Mouse (Mus musculus) right cerebral cortex, adult 18-20 months (tissue): Measurements from ENCODE around the gene F11r.
"Not testable (repeated sequence)": the region's sequence is repeated elsewhere in the genome, so short reads cannot be mapped to it uniquely, and the experiment has no call there.

Source experiments
- DNase-seq: peaks from one replicate; pipeline ENCODE4 v3.0.0; 2022; ENCODE audit warnings: mixed read lengths

F11r gene

DNA sequence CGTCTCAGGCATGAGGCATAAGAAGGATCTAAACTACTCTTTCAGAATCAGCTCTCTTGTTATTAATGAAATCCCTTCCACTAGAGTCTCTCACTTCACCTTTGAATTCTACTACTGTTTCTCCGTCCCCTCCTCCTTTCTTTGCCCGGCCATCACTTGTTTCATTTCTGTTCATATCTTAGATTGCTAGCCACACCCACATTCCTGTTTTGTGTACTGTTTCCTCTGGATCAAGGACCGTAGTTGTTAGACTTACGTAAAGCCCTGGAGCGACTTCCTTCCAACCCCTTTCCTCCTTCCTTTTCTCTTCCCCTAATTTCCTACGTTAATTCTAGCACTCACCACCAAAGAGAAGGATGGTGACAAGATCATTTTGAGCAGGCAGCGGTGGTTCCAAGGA, 1.7 kb downstream of the F11r start:
- no peak for DNase-seq

DNA sequence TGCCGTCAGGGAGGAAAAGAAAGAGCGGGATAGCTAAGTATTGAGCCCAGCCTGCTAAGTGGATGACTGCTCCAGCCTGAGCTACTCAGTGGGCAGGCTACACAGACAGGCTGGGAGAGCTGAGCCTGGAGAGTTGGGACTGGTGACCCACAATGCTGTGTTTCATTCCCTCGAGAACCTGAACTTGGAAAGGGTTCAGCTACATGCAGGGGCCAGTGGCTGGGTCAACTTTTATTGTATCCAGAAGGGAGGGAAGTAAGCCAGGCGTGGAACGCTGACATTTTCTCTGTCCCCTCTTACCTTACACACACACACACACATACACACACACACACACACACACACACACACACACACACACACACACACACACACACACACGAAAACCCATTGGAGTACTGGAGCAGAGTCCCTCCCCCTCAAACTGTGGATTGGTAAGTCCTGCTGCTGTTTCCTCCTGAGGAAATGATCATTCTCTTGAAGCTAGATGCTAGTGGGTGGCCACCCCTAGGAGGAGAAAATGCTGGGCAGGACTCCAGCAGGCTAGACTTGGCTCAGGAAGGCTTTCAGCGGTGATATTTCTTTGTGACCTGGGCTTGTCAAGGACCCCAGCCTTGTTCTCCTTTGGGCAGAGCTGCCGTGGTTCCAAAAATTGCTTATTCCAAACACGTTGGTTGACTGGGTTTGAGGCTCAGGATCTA, 2.8 kb downstream of the F11r start:
- DNase-seq, result no peak

DNA sequence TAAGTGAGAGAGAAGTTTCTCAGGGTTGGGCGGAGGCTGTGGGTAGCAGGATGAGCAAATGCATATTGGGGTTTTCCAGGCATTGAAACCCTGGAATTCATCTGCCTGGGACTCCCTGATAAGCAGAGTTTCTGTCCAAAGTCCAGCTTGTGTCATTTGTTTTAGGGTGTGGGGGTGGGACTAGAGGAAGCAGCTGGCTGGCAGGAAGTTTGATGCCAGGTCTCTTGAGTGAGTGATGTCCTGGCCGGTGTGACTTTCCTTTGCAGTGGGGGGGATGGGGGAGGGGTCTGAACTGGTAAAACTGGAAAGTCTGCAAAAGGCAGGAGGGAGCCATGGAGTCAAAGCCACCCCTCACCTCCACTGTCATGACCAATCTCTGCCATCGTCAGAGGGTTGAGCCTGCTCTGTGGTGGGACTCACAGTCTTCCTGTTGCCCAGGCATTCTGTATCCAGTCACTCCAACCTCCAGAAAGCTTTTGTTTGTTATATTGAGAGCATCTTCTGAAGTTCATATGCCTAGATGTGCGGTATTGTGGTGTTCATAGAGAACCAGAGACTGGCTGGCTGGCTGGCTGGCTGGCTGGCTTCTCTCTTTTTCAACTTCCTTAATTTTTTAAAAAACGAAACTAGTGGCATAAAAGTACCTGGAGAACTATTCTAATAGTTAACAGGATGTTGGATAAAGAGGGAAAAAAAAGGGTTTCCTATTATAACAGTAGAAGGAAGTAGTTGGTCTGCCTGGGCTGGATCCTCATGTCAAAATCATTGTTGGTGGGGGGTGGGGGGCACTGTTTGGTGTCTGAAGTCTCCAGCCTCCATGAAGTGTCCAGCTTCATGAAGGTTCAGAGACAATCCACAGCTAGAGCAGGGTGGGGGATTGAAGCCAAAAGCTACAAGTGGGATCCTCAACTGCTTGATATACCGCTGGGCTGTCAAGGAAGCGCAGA, 4.4 kb downstream of the F11r start:
- DNase-seq, result no peak

DNA sequence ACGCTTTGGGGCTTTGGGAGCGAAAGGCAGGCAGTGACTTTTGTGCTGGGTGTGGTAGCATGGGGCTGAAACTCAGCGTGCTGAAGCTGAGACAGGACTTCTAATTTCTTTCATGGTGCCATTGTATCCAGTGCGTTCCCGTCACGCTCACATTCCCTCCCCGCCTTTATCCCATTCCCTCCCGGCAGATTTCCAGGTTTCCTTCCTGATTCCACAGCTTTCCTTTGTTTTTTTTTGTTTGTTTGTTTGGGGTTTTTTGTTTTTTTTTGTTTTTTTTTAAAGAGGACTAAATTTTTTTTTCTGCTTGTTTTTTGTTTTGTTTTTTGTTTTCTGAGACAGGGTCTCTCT, 5.1 kb downstream of the F11r start:
- DNase-seq, result no peak

DNA sequence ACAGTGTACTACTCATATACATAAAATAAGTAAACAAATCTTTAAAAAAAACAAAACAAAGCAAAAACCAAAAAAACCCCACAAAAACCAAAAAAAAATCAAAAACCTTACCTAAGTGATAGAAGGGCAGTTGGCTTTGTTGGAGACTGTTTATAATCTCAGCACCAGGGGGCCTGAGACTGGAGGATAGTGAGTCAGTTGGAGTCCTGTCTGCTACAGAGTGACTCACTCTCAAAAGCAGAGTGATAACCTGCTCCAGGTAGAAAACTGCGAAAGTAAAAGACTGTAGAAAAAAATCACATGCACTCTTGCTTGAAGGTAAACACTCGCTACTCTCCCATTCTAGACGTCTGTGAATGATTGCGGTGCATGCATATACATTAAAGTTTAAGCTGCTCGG, 7.7 kb downstream of the F11r start:
- no peak for DNase-seq

DNA sequence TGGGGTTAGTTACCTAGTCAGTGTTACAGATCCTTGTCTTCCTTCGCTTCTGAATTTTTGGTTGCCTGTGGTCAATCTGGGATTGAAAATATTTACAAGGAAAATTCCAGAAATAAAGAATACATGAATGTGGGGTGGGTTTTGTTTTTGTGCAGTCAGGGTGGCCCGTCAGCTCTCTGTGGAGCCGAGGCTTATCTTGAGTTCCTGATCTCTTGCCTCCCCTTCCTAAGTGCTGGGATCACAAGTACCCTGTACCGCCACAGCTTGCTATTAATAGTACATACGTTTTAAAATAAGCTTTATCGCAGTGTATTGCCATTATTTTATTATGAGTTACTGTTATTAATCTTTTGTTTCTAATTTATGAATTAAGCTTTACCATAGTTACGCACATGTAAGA, 9.5 kb downstream of the F11r start:
- DNase-seq, result no peak

DNA sequence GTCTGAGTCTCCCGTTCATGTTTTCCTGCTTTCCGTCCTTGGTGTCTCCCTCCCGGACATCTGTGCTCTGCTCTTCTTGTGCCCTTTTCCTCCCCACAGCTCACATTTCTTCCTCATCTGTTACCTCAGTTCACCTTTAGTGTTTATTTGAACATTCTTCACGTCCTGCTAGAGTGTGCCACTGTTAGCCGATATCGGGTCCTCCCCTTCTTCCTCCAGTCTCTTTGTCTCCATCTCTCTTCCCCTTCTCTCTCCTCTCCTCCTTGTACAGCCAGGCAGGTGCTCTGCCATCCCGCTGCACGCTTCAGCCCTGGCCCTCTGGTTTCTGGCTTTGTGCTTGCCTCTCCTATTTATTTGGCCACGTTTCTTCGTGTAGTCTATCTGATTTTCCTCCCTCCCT, 10.4 kb downstream of the F11r start:
- DNase-seq, result no peak

DNA sequence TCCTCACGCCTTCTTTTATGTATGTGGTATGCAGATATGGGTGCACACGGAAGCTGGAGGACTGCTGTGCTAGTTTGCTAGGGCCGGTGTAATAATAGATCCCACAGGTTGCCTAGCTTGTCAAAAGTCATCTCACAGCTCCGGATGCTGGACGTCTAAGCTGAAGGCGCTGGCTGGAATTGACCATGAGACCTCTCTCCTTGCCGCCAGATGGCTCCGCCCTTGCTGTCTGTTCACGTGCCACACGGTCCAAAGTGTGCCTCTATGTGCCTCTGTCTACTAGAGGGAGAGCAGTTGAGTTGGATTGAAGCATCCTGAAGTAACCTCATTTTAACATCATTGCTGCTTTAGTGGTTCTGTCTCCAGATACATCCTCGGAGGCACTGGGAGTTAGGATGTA, 12.7 kb downstream of the F11r start:
- DNase-seq, result no peak

DNA sequence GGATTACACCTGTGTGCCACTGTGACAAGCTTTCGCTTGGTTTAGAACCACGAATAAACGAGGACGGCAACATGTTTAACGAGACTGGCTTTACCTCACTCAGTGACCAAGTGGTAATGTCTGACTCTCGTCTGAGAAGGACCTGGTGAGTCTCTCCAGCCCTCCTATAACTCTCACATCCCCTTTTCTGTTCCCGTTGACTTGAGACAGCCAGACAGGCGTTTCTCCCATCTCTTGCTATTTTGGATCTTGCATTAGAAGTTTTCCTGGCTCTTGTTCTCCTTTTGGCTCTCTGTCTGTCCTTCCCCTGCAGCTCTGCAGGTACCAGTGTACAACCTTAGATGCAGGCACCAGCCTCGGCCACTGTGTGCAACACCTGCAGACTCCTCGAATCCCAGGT, 13.7 kb downstream of the F11r start:
- DNase-seq, result no peak

DNA sequence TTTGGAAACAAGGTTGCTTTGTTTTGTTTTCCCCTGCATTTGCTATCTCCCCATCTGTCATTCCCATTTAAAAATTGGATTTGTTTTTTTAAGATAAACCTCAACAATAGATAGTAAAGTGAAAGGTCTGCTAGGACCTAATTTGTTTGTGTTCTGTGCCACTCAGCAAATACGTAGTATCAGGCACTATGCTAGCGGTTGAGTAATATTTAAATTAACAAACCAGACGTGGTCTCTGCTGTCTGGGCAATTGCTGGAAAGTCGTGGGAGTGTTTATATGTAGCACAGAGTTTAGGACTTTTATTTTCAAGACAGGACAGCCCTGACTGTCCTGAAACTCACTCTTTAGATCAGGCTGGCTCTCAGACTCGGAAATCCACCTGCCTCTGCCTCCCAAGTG, 15.2 kb downstream of the F11r start:
- DNase-seq, result no peak

DNA sequence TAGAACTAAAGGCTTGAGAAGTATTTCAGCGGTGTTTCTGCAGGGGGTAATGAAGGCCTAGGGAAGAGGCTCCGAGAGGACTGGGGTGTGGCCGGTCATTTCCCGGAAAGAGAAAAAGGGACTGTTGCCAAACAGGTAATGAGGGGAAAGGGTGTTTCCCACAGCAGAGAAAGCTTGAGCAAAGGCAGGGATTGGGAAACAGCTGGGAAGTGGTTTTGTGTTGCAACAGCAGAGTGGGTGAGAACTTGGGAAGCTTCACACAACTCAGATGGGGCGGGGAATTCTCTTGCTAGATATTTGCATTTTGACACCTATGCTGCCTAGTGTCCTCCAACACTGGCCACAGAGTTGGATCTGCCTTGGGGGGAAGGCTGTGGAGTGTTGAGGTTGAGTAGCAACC, 15.6 kb downstream of the F11r start:
- DNase-seq, result no peak

DNA sequence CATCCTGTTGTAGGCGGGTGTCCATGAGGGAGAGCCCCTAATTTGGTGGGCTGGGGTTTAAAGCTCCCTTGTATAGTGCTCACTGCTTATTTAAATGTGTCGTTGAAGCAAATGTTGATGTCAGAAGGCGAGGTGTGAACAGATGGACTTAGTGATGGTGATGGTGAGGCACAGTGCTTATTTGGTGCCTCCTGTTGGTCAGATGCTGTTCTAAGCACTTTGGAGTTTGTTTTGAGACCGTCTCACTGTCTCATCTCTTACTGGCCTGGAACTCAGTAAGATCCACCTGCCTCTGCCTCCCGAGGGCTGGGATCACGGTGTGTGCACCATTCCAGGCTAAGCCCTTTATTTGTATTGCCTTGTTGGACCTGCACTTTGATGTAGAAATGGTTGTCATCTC, 17.6 kb downstream of the F11r start:
- no peak for DNase-seq

DNA sequence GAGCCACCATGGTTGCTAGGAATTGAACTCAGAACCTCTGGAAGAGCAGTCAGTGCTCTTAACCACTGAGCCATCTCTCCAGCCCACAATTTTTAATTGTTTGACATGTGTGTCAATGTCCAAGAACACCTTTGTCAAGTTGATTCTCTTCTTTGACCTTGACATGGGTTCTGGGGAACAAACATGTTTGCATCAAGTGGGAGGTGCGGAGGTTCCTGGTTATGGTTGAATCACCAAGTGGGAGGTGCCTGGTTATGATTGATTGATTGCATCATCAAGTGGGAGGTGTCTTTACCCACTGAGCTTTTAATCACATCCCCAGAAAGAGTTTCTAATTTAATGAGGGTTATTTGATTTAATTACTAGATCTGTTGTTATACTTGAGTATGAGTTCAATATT, 20.2 kb downstream of the F11r start:
- no peak for DNase-seq

DNA sequence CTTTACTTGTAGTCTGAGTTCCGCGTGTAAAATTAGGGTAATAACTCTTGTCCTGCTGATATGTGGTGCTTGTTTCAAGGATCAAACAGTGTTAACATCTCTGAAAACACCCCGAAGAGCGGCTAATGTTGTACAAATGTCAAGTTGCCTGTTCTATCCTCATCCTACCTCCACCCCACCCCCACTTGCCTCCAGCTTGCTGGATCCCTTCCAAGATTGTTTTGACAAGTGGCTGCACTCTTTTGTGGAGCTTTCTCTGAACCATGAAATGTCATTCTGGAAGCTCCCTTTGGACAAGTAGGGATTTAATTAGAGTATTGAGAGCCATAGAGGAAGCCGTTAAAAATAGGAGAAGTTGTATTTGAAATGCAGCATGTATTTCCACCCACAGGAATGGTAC, 22.5 kb downstream of the F11r start:
- DNase-seq, result no peak

DNA sequence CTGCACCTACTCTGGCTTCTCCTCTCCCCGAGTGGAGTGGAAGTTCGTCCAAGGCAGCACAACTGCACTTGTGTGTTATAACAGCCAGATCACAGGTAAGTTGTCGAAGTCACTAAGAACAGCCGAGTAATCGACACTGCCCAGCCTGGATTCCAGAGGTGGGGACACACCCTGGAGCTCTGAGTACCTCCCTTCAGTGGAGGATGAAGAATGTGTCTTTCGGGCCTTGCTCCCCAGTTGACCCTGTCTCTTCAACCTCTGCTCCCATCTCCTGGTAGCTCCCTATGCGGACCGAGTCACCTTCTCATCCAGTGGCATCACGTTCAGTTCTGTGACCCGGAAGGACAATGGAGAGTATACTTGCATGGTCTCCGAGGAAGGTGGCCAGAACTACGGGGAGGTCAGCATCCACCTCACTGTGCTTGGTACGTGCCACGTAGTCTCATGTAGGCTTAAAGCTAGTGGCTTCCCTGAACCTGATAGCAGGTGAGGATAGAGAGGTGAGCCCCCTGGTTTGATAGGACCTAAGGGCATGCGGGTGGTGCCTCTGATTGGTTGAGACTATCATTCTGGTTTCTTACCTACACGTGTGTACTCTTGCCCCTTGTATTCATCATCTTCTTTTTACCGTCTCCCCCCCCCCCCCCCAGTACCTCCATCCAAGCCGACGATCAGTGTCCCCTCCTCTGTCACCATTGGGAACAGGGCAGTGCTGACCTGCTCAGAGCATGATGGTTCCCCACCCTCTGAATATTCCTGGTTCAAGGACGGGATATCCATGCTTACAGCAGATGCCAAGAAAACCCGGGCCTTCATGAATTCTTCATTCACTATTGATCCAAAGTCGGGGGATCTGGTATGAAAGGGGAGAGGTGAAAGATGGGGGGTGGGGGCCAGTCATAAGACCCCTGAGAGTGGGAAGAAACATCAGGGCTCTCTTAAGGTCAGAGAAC, 23.5 kb downstream of the F11r start:
- no peak for DNase-seq

DNA sequence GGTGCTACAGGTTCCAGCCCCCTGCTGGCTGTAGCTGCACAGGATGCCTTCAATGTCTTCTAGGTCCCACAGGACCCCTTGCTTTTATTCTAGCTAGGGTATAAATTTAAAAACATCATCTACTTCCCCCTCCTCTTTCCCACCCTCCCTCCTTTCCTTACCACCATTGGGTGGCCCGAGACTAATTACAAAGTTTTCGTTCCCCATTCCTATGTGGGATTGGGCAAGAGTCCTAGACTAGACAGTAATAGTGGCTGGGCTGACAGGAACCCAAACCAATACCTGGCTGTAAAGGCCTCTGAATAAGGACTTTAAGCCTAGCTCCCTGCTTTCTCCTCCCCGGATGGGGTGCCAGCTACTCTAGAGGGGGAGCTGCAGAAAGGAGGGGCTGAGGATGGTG, 25.8 kb downstream of the F11r start:
- no peak for DNase-seq

DNA sequence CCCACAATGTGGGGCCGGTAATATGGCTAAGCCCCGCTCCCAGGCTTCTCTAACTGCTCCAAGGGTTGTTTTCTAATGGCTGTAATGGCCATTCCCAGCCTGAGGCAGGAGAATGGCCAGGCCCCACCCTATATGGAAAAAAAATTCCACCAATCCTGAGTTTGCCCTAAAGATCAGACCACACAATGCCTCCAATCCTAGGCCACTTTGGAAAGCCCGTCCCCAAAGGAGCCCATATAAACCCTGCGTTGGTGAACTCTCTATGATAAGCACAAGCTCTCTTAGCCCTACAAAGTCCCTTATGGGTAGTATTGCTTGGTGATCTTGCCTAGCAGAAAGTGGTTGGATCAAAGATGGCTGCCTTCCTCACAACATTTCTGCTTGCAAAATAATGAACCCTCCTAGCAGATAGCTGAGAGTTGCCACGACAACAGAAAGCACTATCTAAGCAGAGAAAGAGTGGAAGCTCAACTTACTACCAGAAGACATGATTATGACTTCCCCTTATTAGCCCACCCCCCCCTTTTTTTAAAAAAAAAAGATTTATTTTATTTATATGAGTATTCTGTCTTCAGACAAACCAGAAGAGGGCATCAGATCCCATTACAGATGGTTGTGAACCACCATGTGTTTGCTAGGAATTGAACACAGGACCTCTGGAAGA, 28.5 kb downstream of the F11r start:
- no peak for DNase-seq

DNA sequence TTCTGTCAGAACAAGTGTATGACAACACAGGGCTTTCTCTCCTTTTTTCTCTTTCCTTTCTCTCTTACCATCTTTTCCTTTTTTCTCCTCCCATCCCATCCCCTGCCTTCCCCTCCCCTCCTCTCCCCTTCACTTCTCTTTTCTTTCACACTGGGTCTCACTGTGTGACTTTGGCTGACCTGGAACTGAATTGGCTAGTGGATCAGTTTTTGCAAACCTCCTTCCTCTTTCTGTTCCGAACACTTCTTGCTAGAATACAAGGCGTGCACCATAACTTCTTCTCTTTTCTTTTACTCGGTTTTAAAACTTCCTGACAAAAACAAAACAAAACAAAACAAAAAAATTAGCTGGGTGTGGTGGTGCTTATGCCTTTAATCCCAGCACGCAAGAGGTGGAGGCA, 29.2 kb downstream of the F11r start:
- no peak for DNase-seq

DNA sequence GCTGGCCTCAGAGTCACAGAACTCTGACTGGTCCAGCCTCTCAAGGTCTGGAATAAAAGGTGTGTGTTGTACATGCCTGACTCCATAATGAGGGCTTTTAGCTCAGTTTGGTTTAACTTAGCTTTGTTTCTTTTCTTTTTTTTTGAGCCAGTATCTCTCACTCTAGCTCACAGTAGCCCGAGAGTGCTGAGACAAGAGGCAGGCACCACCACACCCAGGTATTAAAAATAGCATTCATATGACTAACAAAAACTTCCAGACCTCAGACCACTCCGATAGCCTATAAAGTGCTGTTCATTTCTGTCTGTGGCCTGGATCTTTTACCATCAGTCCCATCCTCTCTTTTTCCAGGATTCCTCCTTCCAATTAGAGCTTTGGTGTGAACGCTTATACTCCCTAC, 32.3 kb downstream of the F11r start:
- DNase-seq, result no peak

DNA sequence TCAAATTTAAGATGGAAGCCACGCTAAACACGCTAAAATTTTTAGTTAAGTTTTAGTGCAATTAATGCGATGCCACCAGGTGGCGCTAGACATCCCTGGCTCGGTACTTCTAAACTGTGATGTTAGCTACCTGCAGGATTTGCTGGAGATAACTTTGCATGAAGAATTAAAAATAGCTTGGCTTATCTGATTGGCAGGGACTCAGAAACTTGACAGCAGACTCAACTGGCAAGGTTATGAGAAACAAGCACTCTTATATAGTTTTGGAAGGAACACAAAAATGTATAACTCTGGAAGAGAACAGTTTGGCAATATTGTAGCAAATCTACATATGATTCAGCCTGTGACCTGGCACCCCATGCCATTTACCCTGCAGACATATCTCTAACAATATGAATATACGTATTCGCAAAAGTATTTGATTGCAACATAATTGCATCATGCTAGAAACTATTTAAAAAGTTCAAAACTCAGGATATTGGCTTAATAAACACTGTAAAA, 33.1 kb downstream of the F11r start:
- peak; percentile 16 for DNase-seq

DNA sequence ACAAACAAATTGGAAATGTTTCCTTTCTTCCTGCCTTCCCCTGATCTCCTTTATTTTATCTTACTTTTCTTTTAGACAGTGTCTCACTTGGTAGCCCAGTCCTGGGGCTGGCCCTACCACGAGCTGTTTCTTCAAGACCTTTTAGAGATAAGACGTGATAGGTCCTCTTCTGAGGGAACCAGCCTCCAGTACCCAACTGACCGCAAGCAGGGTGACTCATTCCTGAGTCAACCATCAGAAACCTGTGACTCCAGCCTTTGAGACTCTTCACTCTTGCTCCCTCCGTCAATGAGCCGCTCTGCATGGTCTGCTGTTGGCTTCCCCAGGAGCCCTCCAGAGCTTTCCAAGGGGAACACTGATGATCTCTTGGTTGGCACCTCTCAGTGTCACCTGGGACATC, 33.6 kb downstream of the F11r start:
- DNase-seq, result no peak

DNA sequence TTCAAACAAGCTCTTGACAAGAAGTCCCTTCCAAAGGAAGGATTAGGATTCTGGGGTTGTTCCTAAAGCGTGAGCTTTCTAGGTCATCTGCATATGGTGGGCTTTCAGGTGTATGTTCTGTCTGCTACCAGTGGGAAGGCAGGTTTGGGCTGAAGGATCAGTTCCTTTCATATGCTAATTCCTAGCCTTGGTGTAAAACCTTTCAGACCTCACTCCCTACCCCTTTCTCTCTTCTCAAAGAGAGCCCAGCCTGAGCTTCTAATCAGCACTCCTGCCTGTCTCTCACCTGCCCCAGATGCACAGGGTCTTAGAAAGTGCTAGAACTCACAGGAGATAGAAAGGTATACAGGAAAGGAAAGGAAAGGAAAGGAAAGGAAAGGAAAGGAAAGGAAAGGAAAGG, 34.1 kb downstream of the F11r start:
- DNase-seq, result no peak

DNA sequence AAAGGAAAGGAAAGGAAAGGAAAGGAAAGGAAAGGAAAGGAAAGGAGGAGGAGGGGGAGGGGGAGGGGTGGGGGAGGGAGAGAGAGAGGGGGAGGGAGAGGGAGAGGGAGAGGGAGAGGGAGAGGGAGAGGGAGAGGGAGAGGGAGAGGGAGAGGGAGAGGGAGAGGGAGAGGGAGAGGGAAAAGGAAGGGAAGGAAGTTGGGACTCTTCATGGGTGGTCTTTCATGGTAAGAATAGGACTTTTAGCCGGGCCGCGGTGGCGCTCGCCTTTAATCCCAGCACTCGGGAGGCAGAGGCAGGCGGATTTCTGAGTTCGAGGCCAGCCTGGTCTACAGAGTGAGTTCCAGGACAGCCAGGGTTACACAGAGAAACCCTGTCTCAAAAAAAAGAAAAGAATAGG, 34.6 kb downstream of the F11r start:
- DNase-seq, result not testable (repeated sequence)
